Mouse (Mus musculus) kidney, adult 8-10 months (tissue): Measurements from ENCODE around the gene Rpa1.
"Not testable (repeated sequence)": the region's sequence is repeated elsewhere in the genome, so short reads cannot be mapped to it uniquely, and the experiment has no call there.

Source experiments
- DNase-seq, 2 experiments: peaks; one replicate each; pipeline ENCODE4 v3.0.0; 2022

The Rpa1 gene

GRCm38 (mm10) chr11:75348199-75348889, at the start of gene Rpa1, which contains the start of gene Smyd4:
Gene Rpa1, minus strand, starts transcription at chr11:75348324.
Gene Smyd4, plus strand, starts transcription at chr11:75348433.
- peak; percentile 95 to 96 for DNase-seq

DNA sequence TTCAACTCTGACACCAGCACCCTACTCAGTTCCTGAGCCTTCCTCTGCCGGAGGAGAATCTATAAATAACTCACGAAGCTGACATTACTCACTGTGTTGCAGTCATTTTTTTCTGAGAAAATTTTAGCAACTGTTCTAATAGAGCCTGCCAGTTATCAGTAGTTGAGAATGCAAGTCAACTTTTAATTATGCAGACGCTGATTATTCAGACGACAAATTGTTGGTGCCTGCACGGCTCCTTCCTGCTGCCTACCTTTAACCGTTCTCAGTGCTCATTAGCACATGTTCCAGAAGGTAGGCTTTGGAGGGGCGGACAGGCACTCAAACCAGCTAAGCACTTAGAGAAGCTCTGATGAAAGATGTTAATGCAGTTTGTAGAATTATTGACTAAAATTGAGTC, 49.3 kb upstream of the Rpa1 start:
- DNase-seq: no peak

- DNase-seq: no peak
Observed at GRCm38 (mm10) chr11:75395611-75396010, 47.5 kb upstream of the Rpa1 start.

GRCm38 (mm10) chr11:75383529-75383928, 35.4 kb upstream of the Rpa1 start:
- not testable (repeated sequence) for DNase-seq

- not testable (repeated sequence) for DNase-seq
Observed at GRCm38 (mm10) chr11:75378786-75379185, 30.7 kb upstream of the Rpa1 start.

- DNase-seq: no peak
Observed at GRCm38 (mm10) chr11:75377125-75377524, 29.0 kb upstream of the Rpa1 start.

DNA sequence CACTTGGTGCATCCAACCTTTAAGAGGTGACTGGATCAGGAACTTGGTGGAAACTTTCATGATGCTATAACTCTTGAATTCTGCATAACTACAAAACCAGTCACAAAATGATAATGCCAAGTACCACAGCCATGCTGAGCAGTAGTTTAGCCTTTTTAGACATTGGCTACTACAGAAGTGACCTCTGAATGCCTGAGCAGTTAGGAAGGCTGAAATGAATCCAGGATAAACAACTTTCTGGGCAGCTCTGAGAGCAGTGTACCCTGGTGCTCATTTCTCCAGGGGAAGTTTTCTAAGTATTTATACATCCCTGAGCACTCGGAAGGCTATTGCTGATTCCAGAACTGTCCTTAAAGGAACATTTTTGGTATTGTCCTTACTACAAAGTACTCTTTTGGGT, 7.4 kb upstream of the Rpa1 start:
- peak in 1 of 2 experiments; percentile 45 for DNase-seq

- no peak for DNase-seq
Observed at GRCm38 (mm10) chr11:75351225-75351624, 3.1 kb upstream of the Rpa1 start.

GRCm38 (mm10) chr11:75348890-75349261, 752 bp upstream of the Rpa1 start:
- DNase-seq: no peak

GRCm38 (mm10) chr11:75347596-75347995, 528 bp downstream of the Rpa1 start:
- no peak for DNase-seq

DNA sequence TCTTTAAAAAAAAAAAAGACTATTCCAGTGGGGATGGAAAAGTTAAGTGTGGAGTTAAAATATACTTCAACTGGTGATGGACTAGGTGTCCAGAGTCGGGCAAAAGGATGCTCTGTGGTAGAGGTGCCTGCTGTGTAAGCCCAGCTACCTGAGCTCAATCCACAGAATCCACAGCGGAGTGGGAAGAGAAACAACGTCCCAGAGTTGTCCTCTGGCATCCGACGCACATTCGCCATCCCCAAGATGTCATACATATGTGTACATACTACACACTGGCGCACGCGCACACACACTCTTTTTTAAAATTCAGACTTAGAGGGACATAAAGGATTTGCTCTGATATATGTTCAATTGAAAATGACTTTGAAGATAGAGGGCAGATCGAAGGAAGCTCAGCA, 937 bp downstream of the Rpa1 start:
- DNase-seq: no peak

DNA sequence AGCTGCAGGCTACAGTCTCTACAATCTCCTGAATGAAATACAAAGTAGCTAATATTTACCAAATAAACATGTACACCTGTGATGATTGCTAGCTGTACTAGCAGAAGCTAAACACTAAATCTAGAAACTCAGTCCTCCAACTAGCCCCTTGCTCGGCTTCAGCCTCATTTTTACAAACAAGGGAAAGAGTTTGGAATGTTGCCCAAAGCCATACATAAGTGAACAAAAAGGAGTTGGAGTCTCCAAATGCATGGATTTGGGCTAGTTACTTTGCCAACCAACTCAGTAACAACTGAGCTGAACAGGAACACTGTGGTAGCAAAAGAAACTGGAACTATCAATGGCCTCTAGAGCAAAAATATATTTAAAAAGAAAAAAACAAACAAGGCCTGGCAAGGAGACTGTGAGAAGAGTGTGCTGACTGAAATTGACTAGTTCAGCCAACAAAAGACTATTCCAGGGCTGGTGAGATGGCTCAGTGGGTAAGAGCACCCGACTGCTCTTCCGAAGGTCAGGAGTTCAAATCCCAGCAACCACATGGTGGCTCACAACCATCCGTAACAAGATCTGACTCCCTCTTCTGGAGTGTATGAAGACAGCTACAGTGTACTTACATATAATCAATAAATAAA, 1.5 kb downstream of the Rpa1 start:
- DNase-seq: no peak

GRCm38 (mm10) chr11:75344716-75345115, 3.4 kb downstream of the Rpa1 start:
- no peak for DNase-seq

DNA sequence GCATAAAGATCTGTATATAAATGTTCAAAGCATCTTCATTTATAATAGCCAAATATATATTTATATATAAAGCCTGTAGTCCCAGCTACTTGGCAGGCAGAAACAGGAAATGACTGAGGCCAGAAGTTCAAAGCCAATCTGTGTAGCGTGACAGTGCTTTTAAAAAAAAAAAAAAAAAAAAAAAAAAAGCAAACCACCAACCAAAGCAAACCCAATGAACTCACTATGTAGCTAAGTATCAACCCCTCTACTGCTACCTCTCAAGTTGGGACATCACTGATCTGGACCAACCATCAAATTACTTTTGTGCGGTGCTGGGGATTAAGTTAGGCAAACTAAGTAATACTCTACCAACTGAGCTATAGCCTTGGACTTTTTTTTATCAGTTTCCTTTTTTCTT, 4.0 kb downstream of the Rpa1 start:
- DNase-seq: no peak

GRCm38 (mm10) chr11:75343096-75343495, 5.0 kb downstream of the Rpa1 start:
- DNase-seq: no peak

- no peak for DNase-seq
Observed at GRCm38 (mm10) chr11:75340698-75341345, 7.3 kb downstream of the Rpa1 start.

DNA sequence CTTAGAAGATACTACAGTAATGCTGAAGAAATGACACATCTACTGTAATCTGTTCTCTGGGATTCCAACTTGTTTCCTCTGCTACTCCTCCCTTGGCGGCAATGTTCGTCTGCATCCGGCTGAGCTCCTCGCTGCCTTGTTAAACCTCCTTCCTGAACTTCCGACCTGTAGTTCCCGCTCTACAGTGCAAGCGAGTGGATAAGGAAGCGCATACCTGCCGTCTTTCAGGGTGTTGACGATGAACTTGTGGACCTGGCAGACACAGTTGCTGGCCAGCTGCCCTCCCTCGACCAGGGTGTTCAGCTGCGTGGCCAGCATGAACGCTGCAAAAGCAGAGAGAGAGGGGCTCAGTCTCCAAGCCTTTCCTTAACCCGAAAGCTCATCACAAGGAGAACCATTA, 8.0 kb downstream of the Rpa1 start:
- peak; percentile 43 to 55 for DNase-seq

GRCm38 (mm10) chr11:75337246-75337645, 10.9 kb downstream of the Rpa1 start:
- no peak for DNase-seq

DNA sequence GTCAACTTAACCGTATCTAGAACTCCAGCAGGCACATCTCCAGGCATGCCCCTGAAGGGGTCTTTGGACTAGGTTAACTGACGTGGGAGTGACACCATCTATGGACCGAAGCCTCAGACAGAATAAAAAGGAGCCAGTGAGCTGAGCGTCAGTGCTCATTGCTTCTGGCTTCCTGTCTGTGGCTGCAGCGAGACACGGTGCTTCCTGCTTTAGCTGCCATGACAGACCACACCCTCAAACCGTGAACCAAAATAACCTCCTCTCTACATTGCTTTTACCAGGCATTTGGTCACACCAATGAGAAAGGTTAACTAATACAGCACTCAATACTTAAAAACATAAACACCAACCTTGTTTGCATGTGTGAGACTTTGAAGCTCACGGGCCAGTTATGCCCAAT, 11.4 kb downstream of the Rpa1 start:
- DNase-seq: no peak

GRCm38 (mm10) chr11:75325969-75326311, 22.2 kb downstream of the Rpa1 start:
- no peak for DNase-seq

DNA sequence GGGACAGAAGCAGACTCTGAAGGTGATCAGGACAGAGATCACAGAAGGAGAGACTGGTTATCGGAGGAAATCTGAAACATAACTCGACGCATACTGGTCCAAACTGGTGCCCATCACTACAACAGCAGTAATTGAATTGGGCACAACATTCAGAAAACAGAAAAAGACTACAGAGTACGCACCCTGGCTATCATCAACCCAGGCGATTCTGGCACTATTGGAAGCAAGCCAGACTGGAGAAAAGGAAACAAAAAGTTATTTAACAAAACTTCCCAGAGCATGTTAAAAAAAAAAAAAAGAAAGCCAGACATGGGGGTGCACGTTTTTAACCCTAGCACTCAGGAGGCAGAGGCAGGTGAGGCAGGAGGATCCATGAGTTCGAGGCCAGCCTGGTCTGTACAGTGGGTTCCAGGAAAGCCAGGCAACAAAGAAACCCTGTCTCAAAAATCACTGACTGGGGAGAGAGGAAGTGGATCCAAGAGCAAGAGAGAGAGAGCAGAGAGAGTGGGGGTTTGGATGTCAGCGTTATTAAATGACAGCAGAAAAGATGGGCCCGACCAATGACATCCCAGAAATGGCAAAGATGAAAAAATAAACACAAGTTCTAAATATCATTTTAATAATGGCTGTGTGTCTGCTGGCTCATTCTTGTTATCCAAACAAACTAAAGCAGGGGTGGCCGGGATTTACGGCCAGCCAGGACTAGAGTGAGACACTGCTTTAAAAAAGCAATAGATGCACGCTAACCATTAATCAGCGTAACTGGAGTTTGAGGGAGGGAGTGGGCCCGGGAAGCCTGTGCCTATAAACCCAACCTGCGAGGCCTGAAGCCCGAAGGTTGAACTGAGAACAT, 22.8 kb downstream of the Rpa1 start:
- DNase-seq: no peak

DNA sequence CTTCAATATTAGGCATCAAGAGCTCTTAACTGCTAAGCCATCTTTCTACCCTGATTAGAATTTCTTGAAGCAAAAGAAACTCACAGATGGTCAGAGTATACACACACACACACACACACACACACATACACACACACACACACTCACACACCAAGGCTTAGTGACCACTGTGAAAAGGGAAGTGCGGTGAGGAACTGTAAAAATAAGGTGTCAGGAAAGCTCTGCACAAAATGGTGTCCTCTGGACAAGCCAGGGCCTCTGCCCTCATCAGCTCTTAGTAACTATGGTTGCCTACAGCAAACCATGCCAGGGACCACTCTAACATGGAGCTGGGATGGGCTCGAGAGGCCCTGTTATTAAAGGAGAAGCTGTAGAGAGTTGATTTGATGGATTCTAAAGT, 23.7 kb downstream of the Rpa1 start:
- no peak for DNase-seq

DNA sequence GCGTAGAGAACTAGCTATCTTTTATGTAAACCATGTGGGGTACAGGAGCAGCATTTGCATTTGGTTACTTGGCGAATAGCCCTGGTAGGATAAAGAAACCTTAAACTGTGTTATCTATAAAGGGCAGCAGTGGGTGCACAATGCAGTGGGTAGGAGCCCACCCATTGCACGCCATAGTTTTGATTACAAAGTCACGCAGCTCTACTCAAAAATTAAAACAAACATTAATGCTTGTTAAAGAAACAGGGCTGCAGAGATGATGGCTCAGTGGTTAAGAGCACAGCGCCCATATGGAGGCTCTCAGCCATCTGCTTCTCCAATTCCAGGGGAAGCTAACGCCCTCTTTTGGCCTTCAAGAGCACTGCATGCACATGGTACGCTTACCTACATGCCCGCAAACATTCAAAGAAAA, 24.8 kb downstream of the Rpa1 start:
- no peak for DNase-seq
